14 mouse cellular contexts compared by ENCODE assay signal in the genomic region with DNA sequence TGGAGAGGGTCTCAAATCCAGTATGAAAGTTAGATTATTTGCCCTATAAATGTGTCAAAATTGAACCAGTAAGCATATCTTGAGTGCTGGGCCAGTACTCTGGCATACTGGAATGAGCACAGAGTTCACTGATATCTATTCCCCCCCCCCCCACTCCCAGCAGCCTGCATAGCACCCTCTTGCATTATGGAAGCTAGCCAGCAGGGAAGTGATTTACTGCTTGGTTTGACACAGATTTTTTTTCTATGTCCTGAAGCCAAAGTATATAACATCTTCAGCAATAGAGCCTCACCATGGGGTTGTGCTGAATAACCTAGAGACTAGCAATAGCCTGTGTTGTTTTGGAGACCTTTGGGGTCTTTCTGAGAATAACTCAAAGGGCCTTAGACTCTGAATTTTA.
"Had no signal": no experiment of that assay in that cellular context is flagged by ENCODE, and none has a peak within 500 bp of the region (broad histone marks: within the 10 kb centered on the region; RNA-seq: fewer than 3 reads in every experiment).

No protein-coding gene starts in this region.

- H3K4me3 ChIP-seq: kidney, embryonic 15.5 days; limb, embryonic 13.5 days; midbrain, embryonic 10.5 days; midbrain, embryonic 15.5 days; neural tube, embryonic 13.5 days; stomach, embryonic 15.5 days had no signal

- H3K4me2 ChIP-seq: kidney, embryonic 15.5 days; limb, embryonic 13.5 days; midbrain, embryonic 15.5 days; neural tube, embryonic 13.5 days; stomach, embryonic 15.5 days had no signal

- ATAC-seq: lung, postnatal 0 days; midbrain, embryonic 15.5 days had no signal

- H3K4me1 ChIP-seq: kidney, embryonic 15.5 days; midbrain, embryonic 10.5 days; midbrain, embryonic 15.5 days; neural tube, embryonic 13.5 days; stomach, embryonic 15.5 days had no signal

- H3K27ac ChIP-seq: kidney, embryonic 15.5 days; limb, embryonic 13.5 days; liver, embryonic 14.5 days; midbrain, embryonic 10.5 days; midbrain, embryonic 15.5 days; neural tube, embryonic 13.5 days; stomach, embryonic 15.5 days had no signal

- DNase-seq: kidney, adult 11 months; left cerebral cortex, postnatal 4 days; lung, adult 18-20 months; lung, postnatal 4 days; retina, postnatal 1 day; thymus, postnatal 36 days had no signal

- H3K27me3 ChIP-seq: kidney, embryonic 15.5 days; limb, embryonic 13.5 days; midbrain, embryonic 15.5 days; neural tube, embryonic 13.5 days; stomach, embryonic 15.5 days had no signal

- H3K9me3 ChIP-seq: kidney, embryonic 15.5 days; midbrain, embryonic 10.5 days; midbrain, embryonic 15.5 days; neural tube, embryonic 13.5 days; stomach, embryonic 15.5 days had no signal

- H3K9ac ChIP-seq: kidney, embryonic 15.5 days; limb, embryonic 13.5 days; liver, embryonic 14.5 days; midbrain, embryonic 15.5 days; neural tube, embryonic 13.5 days; stomach, embryonic 15.5 days had no signal

- H3K36me3 ChIP-seq: kidney, embryonic 15.5 days; limb, embryonic 13.5 days; midbrain, embryonic 10.5 days; midbrain, embryonic 15.5 days; neural tube, embryonic 13.5 days; stomach, embryonic 15.5 days had no signal
